Mouse (Mus musculus) adrenal gland, postnatal 4 days (tissue): ENCODE data around the gene Cnot4. TPM values are rescaled to one million over a fixed set of nuclear protein-coding genes. Genes with fewer than 3 reads are reported as not detected.
A peak's percentile ranks its signal among the peaks of the same experiment; 100 is the strongest.
"Not testable (repeated sequence)": the region's sequence is repeated elsewhere in the genome, so short reads cannot be mapped to it uniquely, and the experiment has no call there.

Experiments used
- DNase-seq, 2 experiments: peaks; one replicate each; pipeline ENCODE4 v3.0.0; 2021 to 2022; ENCODE audit warnings: low spot score in 2 of 2, mixed read lengths in 2 of 2
- long read RNA-seq, 2 experiments: library from polyadenylated mRNA; stranded (forward); transcript quantifications; one replicate each; pipeline ENCODE4 v2.0.0; 2021
- total RNA-seq, 2 experiments: library from RNA; stranded (reverse); gene quantifications; 2 replicates each; pipeline ENCODE4 v1.2.3; 2021

Cnot4 gene
- 10 to 100 TPM; 25.0 to 26.0 TPM for total RNA-seq
- long read RNA-seq, experiment 1, partial matches to known transcripts, result 0 of 3 reads
- long read RNA-seq, experiment 1, other reads (novel, unspliced or antisense), result 2 of 3 reads
- long read RNA-seq, experiment 2, partial matches to known transcripts, result 1 of 4 reads
- long read RNA-seq, experiment 2, other reads (novel, unspliced or antisense), result 2 of 4 reads

GRCm38 (mm10) chr6:35133579-35134488, at the start of gene Cnot4:
TSS of gene Cnot4 (minus strand) at chr6:35133724.
- peak; percentile 95 to 99 for DNase-seq

- DNase-seq, result not testable (repeated sequence)
Observed at GRCm38 (mm10) chr6:35179299-35179698, 45.8 kb upstream of the Cnot4 start.

GRCm38 (mm10) chr6:35177650-35178272, 44.2 kb upstream of the Cnot4 start:
- peak; percentile 16 to 27 for DNase-seq

GRCm38 (mm10) chr6:35176979-35177649, 43.6 kb upstream of the Cnot4 start, which contains the start of gene Nup205:
TSS of gene Nup205 (plus strand) at chr6:35177421.
- peak; percentile 59 to 73 for DNase-seq

GRCm38 (mm10) chr6:35173181-35173580, 39.7 kb upstream of the Cnot4 start:
- no peak for DNase-seq

- not testable (repeated sequence) for DNase-seq
Observed at GRCm38 (mm10) chr6:35172028-35172427, 38.5 kb upstream of the Cnot4 start.

GRCm38 (mm10) chr6:35169250-35169649, 35.7 kb upstream of the Cnot4 start:
- DNase-seq, result no peak

- DNase-seq, result no peak
Observed at GRCm38 (mm10) chr6:35154540-35154939, 21.0 kb upstream of the Cnot4 start.

- no peak for DNase-seq
Observed at GRCm38 (mm10) chr6:35147726-35148422, 14.3 kb upstream of the Cnot4 start.

- DNase-seq, result no peak
Observed at GRCm38 (mm10) chr6:35145569-35145968, 12.0 kb upstream of the Cnot4 start.

- no peak for DNase-seq
Observed at GRCm38 (mm10) chr6:35140351-35140750, 6.8 kb upstream of the Cnot4 start.

GRCm38 (mm10) chr6:35134844-35135243, 1.3 kb upstream of the Cnot4 start:
- no peak for DNase-seq

- DNase-seq, result no peak
Observed at GRCm38 (mm10) chr6:35133246-35133578, 312 bp downstream of the Cnot4 start.

GRCm38 (mm10) chr6:35132806-35133205, 718 bp downstream of the Cnot4 start:
- peak in 1 of 2 experiments; percentile 5 for DNase-seq

- no peak for DNase-seq
Observed at GRCm38 (mm10) chr6:35122488-35122887, 11.0 kb downstream of the Cnot4 start.

- no peak for DNase-seq
Observed at GRCm38 (mm10) chr6:35121925-35122324, 11.6 kb downstream of the Cnot4 start.

- DNase-seq, result no peak
Observed at GRCm38 (mm10) chr6:35102457-35102856, 31.1 kb downstream of the Cnot4 start.

GRCm38 (mm10) chr6:35084927-35085326, 48.6 kb downstream of the Cnot4 start:
- DNase-seq, result no peak

GRCm38 (mm10) chr6:35075148-35075547, 58.4 kb downstream of the Cnot4 start:
- no peak for DNase-seq

- no peak for DNase-seq
Observed at GRCm38 (mm10) chr6:35071261-35071660, 62.3 kb downstream of the Cnot4 start.

- no peak for DNase-seq
Observed at GRCm38 (mm10) chr6:35062446-35062845, 71.1 kb downstream of the Cnot4 start.
